Mouse (Mus musculus) right cerebral cortex, postnatal 4 days (tissue): ENCODE measurements around the gene Ulk4.
"Not testable (repeated sequence)": the region's sequence is repeated elsewhere in the genome, so short reads cannot be mapped to it uniquely, and the experiment has no call there.

Source experiments
- DNase-seq: peaks from one replicate; pipeline ENCODE4 v3.0.0-alpha.2; 2022

Ulk4 gene

DNA sequence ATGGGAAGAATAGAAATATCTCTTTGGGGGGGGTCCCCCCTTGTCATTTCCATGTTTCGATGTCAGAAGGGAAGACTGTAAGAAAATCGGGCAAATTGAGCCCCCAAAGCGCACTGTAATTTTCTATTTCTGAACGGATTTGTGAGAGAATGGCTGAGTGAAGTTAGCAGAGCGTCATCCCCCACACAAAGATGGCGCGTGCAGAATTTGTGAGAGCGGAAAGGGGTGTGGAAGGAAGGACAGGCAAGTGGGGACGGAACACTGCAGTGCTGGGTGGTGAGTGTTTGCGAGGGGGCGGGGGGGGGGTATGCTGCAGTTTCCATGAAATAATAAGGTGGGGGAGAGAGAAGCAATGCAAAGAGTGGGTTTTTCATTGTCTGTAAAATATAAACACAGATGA is 347.9 kb downstream of the Ulk4 start, which contains the start of gene Ctnnb1:
Gene Ctnnb1, plus strand, starts transcription at position 136 of the 400 bp plus-strand sequence.
- no peak for DNase-seq

DNA sequence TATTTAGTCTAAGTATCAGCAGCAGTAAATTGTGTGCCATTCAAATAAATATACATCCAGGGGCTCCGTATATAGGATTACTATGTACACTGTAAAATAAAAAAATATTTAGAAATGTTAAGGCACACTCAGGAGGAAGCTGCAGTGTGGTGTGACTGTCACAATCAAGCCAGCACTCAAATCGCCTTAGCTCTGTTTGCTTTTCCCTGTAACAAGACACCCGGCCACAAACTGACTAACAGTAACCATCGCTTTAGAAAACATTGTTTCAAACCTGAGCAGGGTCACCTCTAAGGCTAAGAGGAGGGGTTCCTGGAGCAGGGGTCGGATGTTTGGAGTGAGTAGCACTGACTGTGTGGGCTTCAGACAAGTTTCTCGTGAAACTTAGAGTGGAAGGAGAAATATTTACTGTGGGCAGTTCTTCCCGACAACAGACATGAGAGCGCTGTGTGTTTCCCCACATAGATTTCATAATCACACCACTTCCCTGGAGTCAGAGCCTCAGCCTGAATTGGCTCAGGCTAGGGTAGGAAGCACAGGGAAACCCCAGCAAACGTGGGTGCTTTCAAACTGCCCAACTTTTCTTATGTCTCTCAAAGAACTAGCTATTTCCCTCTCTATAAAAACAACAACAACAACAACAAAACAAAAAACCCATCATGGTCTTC is 349.9 kb downstream of the Ulk4 start:
- DNase-seq = no peak

DNA sequence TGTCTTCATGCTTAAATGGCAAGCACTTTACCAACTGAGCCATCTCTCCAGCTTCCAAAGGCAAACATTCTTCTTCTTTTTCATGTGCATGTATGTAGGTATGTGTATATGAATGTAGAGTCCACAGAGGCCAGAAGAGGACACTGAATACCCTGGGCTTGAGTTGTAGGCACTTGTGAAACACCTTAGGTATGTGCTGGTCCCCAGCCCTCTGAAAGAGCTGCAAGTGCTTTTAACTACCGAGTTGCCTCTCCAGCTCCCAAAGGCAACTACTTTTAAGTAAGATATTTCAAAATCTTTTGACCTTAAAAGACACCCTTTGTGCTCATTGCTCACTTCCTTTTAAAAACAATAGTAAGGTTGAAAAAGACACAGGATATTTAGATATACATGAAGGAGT is 350.9 kb downstream of the Ulk4 start:
- DNase-seq = no peak

DNA sequence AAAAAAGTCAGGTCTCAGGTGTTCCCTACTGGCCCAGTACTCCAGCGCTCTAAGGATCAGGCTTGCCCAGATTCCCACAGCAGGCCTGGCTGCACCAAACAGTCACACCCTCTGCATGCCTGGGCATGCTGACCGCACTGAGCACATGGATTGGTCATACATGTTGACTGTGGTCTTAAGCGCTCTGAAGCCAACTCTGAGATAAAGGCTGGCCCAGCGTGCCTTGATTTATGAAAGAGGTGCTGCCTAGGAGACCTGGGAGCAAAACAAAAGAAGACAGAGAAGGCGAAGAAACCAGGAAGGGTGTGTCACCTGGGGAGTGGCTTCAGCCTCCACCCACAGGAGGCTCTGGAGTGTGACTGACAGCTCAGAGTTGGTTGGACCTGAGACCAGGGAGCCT is 357.9 kb downstream of the Ulk4 start:
- DNase-seq = no peak

DNA sequence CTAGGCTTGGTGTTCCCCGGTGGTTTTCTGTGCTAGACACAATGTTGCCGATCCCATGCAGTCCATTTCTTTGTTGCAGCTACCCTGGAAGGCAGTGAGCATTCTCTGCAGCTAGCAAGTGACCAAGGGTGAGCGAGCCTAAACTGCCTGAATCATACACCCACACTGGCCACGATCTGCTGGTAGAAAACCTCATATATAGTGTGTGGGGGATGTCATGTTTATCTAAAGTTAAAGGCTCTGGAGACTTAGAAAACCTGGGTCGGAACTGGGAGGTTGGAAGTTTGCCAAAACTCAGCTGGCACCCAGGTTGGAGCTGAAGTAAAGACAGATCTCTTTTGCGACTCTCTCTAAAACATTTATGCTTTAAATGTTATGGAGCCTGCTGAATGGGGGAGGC is 358.4 kb downstream of the Ulk4 start:
- DNase-seq = no peak

DNA sequence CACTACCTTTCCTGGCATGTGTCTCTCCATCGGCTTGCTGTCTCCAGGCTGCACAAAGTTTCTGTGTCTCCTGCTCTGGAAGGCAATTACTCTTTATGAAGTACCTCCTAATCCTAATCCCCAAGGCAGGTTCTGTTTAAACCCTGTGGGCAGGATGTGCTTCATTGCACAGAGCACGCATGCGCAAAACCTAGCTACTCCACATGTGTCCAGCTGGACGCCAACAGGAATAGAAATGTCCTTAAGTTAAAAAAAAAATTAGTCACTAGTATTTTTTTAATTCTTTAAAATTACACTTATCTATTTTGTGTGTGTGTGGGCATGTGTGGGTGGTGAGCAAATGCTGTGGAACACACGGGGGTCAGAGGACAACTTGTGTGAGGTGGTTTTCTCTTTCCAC is 358.8 kb downstream of the Ulk4 start:
- no peak for DNase-seq

DNA sequence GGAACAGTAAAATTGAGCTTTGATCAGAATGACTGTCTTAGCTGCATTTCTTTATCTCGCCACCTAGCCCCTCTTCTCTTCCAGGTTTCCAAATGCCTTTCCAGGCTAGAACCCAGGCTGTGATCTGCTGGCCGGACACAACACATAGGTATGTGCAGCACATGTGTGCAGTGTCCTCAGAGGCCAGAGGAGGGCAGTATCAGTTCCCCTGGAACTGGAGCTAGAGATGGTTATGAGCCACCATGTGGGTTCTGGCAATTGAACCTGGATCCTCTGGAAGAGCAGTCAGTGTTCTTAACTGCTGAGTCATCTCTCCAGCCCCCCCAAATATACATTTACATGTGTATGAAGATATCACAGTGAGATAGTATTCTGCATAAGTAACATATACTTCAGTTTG is 359.4 kb downstream of the Ulk4 start:
- DNase-seq = not testable (repeated sequence)

DNA sequence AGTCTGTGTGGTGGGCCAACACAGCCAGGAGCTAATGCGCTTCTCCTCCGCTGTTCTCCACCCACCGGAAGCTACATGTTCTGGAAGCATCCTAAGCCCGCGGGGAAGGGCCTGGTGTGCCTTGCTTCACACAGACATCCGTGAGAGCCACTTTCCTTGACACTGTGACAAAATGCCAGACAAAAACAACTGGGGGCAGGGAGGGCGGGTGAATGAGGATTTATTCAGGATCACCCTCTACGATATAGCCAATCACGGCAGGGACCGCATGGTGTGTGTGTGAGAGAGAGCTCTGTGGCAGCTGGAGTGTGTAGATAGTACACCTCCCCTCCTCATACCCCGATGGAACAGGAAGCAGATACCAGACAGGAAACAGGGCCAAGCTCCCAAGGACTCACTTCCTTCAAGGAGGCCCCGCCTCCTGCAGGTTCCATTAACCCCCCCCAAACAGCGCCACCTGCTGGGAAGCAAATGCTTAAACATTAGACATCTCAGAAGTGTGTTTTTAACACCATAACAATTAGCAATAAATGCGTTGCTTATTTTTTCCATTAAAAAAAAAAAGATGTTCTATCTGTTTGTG is 362.0 kb downstream of the Ulk4 start:
- no peak for DNase-seq

DNA sequence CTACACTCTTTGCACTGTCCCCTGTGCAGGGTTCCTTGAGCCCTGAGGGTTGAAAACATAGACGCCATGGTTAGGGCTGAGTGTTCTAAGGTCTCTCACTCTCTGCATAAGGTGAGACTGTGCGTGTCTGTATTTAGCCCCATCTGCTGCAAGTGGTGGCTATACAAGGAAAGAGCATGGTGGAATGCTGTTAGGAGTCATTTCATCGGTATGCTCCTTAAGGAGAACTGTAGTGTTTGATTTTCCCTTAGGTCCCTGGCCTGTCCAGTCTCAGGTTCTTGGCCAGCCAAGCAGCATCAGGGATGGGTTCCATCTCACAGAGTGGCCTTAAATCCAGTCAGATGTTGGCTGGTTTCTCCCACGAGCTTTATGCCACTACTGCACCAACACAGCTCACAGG is 362.6 kb downstream of the Ulk4 start:
- DNase-seq = no peak

DNA sequence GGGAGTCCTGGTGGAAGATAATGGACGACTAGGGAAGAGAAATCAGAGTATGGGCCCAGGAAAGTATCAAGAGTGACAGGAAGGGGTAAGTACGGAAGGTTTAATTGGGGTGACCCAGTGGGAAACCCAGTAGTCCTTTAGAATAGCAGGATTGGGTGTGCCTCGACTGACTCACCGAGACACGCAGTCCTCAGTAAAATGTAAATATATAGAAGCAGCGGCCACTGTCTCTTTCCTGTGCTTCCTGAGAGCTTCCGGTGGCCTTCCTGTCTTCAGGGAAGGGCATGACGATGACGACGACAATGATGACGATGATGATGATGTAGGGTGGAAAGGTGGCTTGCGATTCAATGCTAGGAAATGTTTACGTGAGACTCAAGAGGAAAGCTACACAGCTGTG is 363.8 kb downstream of the Ulk4 start:
- DNase-seq = no peak

DNA sequence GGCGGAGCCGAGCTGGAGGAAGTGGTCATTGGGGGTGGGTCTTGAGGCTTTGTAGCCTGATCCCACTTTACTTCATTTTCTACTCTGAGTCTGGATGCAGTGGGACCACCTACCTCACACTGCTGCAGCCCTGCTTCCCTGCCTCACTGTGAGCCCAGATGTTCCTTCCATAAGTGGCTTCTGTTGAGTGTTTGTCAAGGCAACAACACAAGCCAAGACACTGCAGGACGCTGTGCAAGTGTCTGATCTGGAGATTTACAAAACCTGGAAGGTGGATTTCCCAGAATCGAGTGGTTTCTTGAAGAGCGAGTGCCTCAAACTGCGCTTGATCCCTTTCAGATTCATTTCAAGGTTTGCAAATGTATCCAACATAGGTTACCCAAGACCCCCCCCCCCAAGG is 368.5 kb downstream of the Ulk4 start:
- DNase-seq = no peak
